Mouse (Mus musculus): ENCODE measurements at regions not wholly inside any gene's neighbourhood (a gene's known extent, or its start where the extent isn't known, plus 50 kb on each side); places are given as distances from the start of the nearest gene placed in this dataset.

GRCm38 (mm10) chr13:84639087-84640022 lies 417.3 kb downstream of the Tmem161b start:
- no peak for DNase-seq (ENCODE audit: low spot score in 2 of 2)

- DNase-seq (ENCODE audit: low spot score in 2 of 2): no peak
Observed at GRCm38 (mm10) chr13:84644024-84644423, 421.9 kb downstream of the Tmem161b start.

GRCm38 (mm10) chr13:84646899-84647298 lies 424.8 kb downstream of the Tmem161b start:
- no peak for DNase-seq (ENCODE audit: low spot score in 2 of 2)

GRCm38 (mm10) chr13:84648056-84648455 lies 426.0 kb downstream of the Tmem161b start:
- DNase-seq (ENCODE audit: low spot score in 2 of 2): no peak

- no peak for DNase-seq (ENCODE audit: low spot score in 2 of 2)
Observed at GRCm38 (mm10) chr13:84663967-84664366, 441.9 kb downstream of the Tmem161b start.

- DNase-seq (ENCODE audit: low spot score in 2 of 2): no peak
Observed at GRCm38 (mm10) chr13:84680971-84681370, 458.9 kb downstream of the Tmem161b start.

GRCm38 (mm10) chr13:84685930-84686329 lies 463.8 kb downstream of the Tmem161b start:
- DNase-seq (ENCODE audit: low spot score in 2 of 2): peak in 1 of 2 experiments; percentile 29

- DNase-seq (ENCODE audit: low spot score in 2 of 2): no peak
Observed at GRCm38 (mm10) chr13:84693462-84693861, 471.4 kb downstream of the Tmem161b start.

- DNase-seq (ENCODE audit: low spot score in 2 of 2): no peak
Observed at GRCm38 (mm10) chr13:84698472-84699080, 476.5 kb downstream of the Tmem161b start.

- DNase-seq (ENCODE audit: low spot score in 2 of 2): no peak
Observed at GRCm38 (mm10) chr13:84741231-84741630, 448.0 kb upstream of the Ccnh start.

- DNase-seq (ENCODE audit: low spot score in 2 of 2): no peak
Observed at GRCm38 (mm10) chr13:84748331-84748730, 440.9 kb upstream of the Ccnh start.

- DNase-seq (ENCODE audit: low spot score in 2 of 2): no peak
Observed at GRCm38 (mm10) chr13:84749214-84749613, 440.0 kb upstream of the Ccnh start.

GRCm38 (mm10) chr13:84750136-84750535 lies 439.1 kb upstream of the Ccnh start:
- no peak for DNase-seq (ENCODE audit: low spot score in 2 of 2)

- no peak for DNase-seq (ENCODE audit: low spot score in 2 of 2)
Observed at GRCm38 (mm10) chr13:84751576-84752490, 437.4 kb upstream of the Ccnh start.

- DNase-seq (ENCODE audit: low spot score in 2 of 2): no peak
Observed at GRCm38 (mm10) chr13:84752491-84752820, 436.8 kb upstream of the Ccnh start.

- no peak for DNase-seq (ENCODE audit: low spot score in 2 of 2)
Observed at GRCm38 (mm10) chr13:84753751-84754500, 435.3 kb upstream of the Ccnh start.

- DNase-seq (ENCODE audit: low spot score in 2 of 2): peak in 1 of 2 experiments; percentile 16
Observed at GRCm38 (mm10) chr13:84754821-84755725, 434.1 kb upstream of the Ccnh start.

GRCm38 (mm10) chr13:84756796-84757335 lies 432.3 kb upstream of the Ccnh start:
- no peak for DNase-seq (ENCODE audit: low spot score in 2 of 2)

GRCm38 (mm10) chr13:84757896-84758567 lies 431.2 kb upstream of the Ccnh start:
- DNase-seq (ENCODE audit: low spot score in 2 of 2): no peak
